Mouse (Mus musculus) ES-E14 (cell line): ENCODE measurements around the gene Smim24.

Source experiments
- CHD2 ChIP-seq: IDR thresholded peaks from 2 replicates; pipeline ENCODE4 v1.6.1; 2014; ENCODE audit warnings: mild to moderate bottlenecking, low read depth, low read length, inconsistent platforms
- ZC3H11A ChIP-seq: IDR thresholded peaks from 2 replicates; pipeline ENCODE4 v1.6.1; 2012; ENCODE audit warnings: low read depth, mild to moderate bottlenecking, inconsistent platforms, low read length, borderline replicate concordance

- no peak for TF ChIP-seq ZC3H11A
- no peak for TF ChIP-seq CHD2
These were observed 32.5 kb downstream of the Smim24 start for GRCm38 (mm10) chr10:81425236-81425850.
